Mouse (Mus musculus): ENCODE data around the gene Jup. TPM values are rescaled to one million over a fixed set of nuclear protein-coding genes. Genes with fewer than 3 reads are reported as not detected.

Gene Jup
- polyA plus RNA-seq, 1 experiment from 2014 or later: 309 TPM

- Histone ChIP-seq H3K27ac (no peak overlapping the region), H3K4me3 (no peak overlapping the region), H3K9ac (no peak overlapping the region), H3K9me3 (no peaks in the 10 kb centered on the region), H3K4me2 (no peak overlapping the region), H3K4me1 (peaks cover 35% of the 10 kb centered on the region), H3K27me3 (no peaks in the 10 kb centered on the region), H3K36me3 (peaks cover 45% of the 10 kb centered on the region)
- ATAC-seq (ENCODE audit: insufficient number of reproducible peaks, low FRiP score, low TSS enrichment, low read depth): no peak
- 89% methylated on average over 3 of the region's 3 CpGs for WGBS
Observed at GRCm38 (mm10) chr11:100385016-100385415, 12.5 kb downstream of the Jup start.

DNA sequence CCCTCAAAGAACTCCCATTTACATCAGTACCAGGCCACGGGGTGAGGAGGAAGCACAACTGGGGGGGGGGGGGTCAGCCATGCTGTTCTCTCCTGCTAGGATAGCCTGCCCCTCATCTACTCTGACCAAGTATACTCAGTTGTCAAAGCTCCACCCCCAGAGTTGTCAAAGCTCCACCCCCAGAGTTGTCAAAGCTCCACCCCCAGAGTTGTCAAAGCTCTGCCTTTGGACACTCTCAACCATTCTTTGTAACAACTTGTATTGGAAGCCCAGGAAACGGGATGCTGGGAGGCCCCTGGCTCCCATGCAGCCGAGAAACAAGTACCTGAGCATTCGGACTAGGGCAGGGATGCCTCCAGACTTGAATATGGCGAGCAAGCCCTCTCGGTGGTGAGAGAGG lies 14.9 kb downstream of the Jup start:
- no peak for ATAC-seq (ENCODE audit: insufficient number of reproducible peaks, low FRiP score, low TSS enrichment, low read depth)
- H3K4me1 ChIP-seq: peaks cover 17% of the 10 kb centered on the region
- no peaks in the 10 kb centered on the region for H3K9me3 ChIP-seq
- H3K4me3 ChIP-seq: no peak overlapping the region
- WGBS: 80% methylated on average over 6 of the region's 6 CpGs
- H3K4me2 ChIP-seq: no peak overlapping the region
- no peak overlapping the region for H3K27ac ChIP-seq
- no peak overlapping the region for H3K9ac ChIP-seq
- peaks cover 66% of the 10 kb centered on the region for H3K36me3 ChIP-seq
- no peaks in the 10 kb centered on the region for H3K27me3 ChIP-seq

- no peak for ATAC-seq (ENCODE audit: insufficient number of reproducible peaks, low FRiP score, low TSS enrichment, low read depth)
- Histone ChIP-seq H3K27ac (no peak overlapping the region), H3K9ac (no peak overlapping the region), H3K4me2 (no peak overlapping the region), H3K4me3 (no peak overlapping the region), H3K36me3 (peaks cover 72% of the 10 kb centered on the region), H3K27me3 (no peaks in the 10 kb centered on the region), H3K4me1 (no peaks in the 10 kb centered on the region; the same call in 1 of the 2 replicates), H3K9me3 (no peaks in the 10 kb centered on the region)
- 86% methylated on average over 4 of the region's 4 CpGs for WGBS
Observed at GRCm38 (mm10) chr11:100379311-100379710, 18.3 kb downstream of the Jup start.

DNA sequence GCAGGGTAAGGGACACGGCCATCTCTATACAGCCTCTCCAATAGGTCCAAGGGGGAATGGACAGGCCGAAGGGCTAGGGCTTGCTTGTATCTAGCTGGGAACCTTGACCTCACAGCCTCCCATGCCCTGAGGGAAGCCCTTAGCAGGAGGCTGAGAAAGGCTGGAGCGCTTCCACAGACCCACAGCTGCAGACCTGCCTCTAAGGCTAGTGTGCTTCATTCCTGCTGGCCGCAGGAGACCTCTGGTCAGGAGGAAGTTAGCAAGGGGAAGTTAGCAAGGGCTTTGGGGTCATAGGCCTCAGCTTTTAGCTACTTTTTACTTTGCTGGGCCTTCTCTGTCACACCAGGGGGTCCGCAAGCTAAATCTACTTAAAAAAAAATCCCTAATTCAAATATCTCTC lies 19.1 kb downstream of the Jup start:
- WGBS: 83% methylated on average over 5 of the region's 5 CpGs
- H3K4me3 ChIP-seq: no peak overlapping the region
- no peak overlapping the region for H3K4me2 ChIP-seq
- no peak overlapping the region for H3K27ac ChIP-seq
- peaks cover 75% of the 10 kb centered on the region for H3K36me3 ChIP-seq
- ATAC-seq (ENCODE audit: insufficient number of reproducible peaks, low FRiP score, low TSS enrichment, low read depth): no peak
- no peak overlapping the region for H3K9ac ChIP-seq
- H3K9me3 ChIP-seq: no peaks in the 10 kb centered on the region
- no peaks in the 10 kb centered on the region for H3K27me3 ChIP-seq
- H3K4me1 ChIP-seq: no peaks in the 10 kb centered on the region; the same call in 1 of the 2 replicates

DNA sequence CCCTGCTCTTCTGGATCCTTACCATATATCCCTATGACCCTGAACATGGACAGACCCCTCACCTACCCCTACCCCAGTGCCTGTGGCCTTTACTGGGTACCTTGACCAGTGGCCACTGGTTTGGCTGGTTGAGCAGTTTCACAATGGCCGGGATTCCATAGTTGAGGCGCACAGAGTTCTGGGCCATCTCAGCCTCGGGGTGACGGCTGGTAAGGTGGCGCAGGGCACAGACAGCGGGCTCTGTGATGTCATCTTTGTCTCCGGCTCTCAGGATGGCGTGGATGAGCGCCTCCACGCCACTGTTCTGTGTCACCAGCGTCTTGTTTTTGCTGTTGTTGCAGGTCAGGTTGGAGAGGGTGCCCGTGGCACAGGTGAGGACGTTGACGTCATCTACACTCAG lies 19.6 kb downstream of the Jup start:
- no peaks in the 10 kb centered on the region for H3K9me3 ChIP-seq
- 95% methylated on average over 14 of the region's 14 CpGs for WGBS

DNA sequence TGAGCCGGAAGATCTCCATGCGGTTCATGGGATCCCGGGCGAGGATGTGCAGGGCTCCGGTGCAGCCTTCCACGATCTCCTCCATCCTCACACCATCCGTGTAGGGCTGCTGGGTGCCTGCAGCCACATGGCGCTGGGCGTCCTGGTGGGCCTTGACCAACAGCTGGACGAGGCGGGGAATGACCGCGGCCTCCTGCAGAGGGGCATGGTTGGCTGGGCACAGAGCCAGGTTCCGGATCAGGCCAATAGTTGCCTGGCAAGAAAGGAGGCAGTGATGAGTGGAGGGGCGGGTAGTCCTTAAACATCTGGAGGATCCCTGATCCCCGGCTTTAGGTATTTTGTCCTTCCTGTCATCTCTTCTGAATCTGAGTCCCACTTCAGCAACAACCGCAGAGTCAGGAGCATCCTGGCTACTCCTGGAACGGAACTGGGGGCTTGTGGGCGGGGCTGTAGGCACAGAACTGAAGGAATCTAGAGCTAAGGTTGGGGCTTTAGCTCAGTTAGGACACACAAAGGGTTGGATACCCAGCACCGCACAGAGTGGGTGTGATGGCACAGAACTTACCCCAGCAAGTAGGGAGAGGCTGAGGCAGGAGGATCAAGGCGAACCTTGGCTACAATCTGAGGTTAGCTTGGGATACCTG lies 20.7 kb downstream of the Jup start:
- Histone ChIP-seq H3K9me3 (no peaks in the 10 kb centered on the region), H3K4me3 (no peak overlapping the region), H3K9ac (no peak overlapping the region), H3K27me3 (no peaks in the 10 kb centered on the region), H3K27ac (no peak overlapping the region), H3K4me2 (no peak overlapping the region), H3K4me1 (no peaks in the 10 kb centered on the region; the same call in 1 of the 2 replicates), H3K36me3 (peaks cover 78% of the 10 kb centered on the region)
- WGBS: 88% methylated on average over 21 of the region's 21 CpGs
- no peak for ATAC-seq (ENCODE audit: insufficient number of reproducible peaks, low FRiP score, low TSS enrichment, low read depth)

More for the DNA sequence above, 19.6 kb downstream of the Jup start:
- no peak overlapping the region for H3K4me3 ChIP-seq
- no peaks in the 10 kb centered on the region; the same call in 1 of the 2 replicates for H3K4me1 ChIP-seq
- ATAC-seq (ENCODE audit: insufficient number of reproducible peaks, low FRiP score, low TSS enrichment, low read depth): no peak
- H3K4me2 ChIP-seq: no peak overlapping the region
- no peak overlapping the region for H3K9ac ChIP-seq
- H3K36me3 ChIP-seq: peaks cover 75% of the 10 kb centered on the region
- H3K27me3 ChIP-seq: no peaks in the 10 kb centered on the region
- H3K27ac ChIP-seq: no peak overlapping the region

GRCm38 (mm10) chr11:100376005-100376404 lies 21.6 kb downstream of the Jup start:
- H3K9ac ChIP-seq: no peak overlapping the region
- peaks cover 81% of the 10 kb centered on the region for H3K36me3 ChIP-seq
- WGBS: 63% methylated on average over 4 of the region's 4 CpGs

DNA sequence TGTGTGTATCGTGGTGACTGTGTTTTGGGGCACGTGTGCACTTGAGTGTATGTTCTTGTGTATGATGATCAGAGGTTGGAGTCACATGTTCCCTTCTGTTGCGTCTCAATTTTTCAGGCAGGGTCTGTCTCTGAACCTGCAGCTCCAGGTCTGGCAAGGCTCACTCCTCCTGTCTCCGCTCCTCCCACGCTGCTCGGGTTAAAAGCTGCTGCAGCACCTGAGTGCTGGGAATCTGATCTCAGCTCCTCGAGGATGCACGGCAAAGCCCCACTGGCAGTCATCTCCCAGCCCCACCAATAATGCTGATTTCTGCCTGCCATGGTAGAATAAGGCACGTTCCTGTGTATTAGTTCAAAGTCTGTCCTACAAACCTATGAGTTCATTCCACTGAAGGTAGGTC lies 22.4 kb downstream of the Jup start:
- H3K9ac ChIP-seq: no peak overlapping the region
- H3K4me2 ChIP-seq: no peak overlapping the region
- peaks cover 79% of the 10 kb centered on the region for H3K36me3 ChIP-seq
- H3K27ac ChIP-seq: no peak overlapping the region
- no peaks in the 10 kb centered on the region; the same call in 1 of the 2 replicates for H3K4me1 ChIP-seq
- 78% methylated on average over 9 of the region's 9 CpGs for WGBS
- no peaks in the 10 kb centered on the region for H3K9me3 ChIP-seq
- H3K27me3 ChIP-seq: no peaks in the 10 kb centered on the region
- no peak for ATAC-seq (ENCODE audit: insufficient number of reproducible peaks, low FRiP score, low TSS enrichment, low read depth)
- no peak overlapping the region for H3K4me3 ChIP-seq

More at GRCm38 (mm10) chr11:100376005-100376404, 21.6 kb downstream of the Jup start:
- Histone ChIP-seq H3K4me2 (no peak overlapping the region), H3K9me3 (no peaks in the 10 kb centered on the region), H3K27me3 (no peaks in the 10 kb centered on the region), H3K4me1 (no peaks in the 10 kb centered on the region; the same call in 1 of the 2 replicates), H3K27ac (no peak overlapping the region), H3K4me3 (no peak overlapping the region)
- ATAC-seq (ENCODE audit: insufficient number of reproducible peaks, low FRiP score, low TSS enrichment, low read depth): no peak

DNA sequence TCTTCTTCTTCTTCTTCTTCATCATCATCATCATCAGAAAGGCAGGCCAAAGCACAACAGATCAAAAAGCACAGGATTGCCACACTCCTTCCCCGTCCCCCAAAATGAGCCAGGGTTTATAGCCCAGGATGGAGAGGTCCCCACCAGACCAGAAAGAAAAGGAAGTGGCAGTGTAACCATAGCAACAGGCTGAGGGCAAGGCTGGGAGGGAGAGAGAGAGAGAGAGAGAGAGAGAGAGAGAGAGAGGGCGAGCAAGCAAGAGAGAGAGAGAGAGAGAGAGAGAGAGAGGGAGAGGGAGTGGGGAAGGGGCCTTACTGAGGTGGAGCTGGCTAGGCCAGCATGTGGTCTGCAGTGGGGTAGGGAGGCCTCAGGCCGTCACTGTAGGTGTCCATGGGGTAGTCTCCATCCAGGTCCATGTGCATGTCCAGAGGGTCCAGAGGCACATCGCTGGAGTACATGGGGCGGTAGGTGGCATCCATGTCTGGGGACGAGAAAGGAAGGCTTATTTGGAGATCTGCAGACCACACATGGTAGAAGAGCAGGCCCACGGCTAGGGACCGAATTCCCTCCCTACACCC lies 25.5 kb downstream of the Jup start:
- Histone ChIP-seq H3K27me3 (no peaks in the 10 kb centered on the region), H3K4me2 (no peak overlapping the region), H3K36me3 (peaks cover 63% of the 10 kb centered on the region), H3K9ac (no peak overlapping the region), H3K9me3 (no peaks in the 10 kb centered on the region), H3K4me3 (no peak overlapping the region), H3K27ac (no peak overlapping the region), H3K4me1 (no peaks in the 10 kb centered on the region; the same call in 1 of the 2 replicates)
- ATAC-seq (ENCODE audit: insufficient number of reproducible peaks, low FRiP score, low TSS enrichment, low read depth): no peak
- WGBS: 72% methylated on average over 8 of the region's 8 CpGs

DNA sequence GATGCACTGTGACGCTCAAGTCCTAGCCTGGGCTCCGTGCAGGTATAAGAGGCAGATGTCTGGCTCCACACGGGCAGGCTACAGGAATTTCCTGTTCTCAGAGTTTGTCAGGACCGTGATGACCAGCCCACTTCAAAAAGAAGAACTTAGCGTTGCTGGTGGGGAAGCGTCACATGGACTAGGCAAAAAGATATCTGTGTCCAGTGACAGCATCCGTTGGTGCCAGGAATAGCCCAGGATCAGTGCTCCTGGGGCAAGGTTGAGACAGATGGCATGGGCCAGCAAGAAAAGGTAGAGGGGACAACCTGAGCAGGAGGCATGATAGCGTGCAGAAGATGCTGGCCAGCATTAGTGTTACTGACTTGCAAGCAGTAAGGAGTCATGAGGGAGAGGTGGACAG lies 27.7 kb downstream of the Jup start:
- no peak overlapping the region for H3K4me2 ChIP-seq
- H3K27me3 ChIP-seq: no peaks in the 10 kb centered on the region
- H3K9ac ChIP-seq: no peak overlapping the region
- peaks cover 49% of the 10 kb centered on the region for H3K36me3 ChIP-seq
- no peaks in the 10 kb centered on the region for H3K9me3 ChIP-seq
- ATAC-seq (ENCODE audit: insufficient number of reproducible peaks, low FRiP score, low TSS enrichment, low read depth): no peak
- H3K4me1 ChIP-seq: no peaks in the 10 kb centered on the region; the same call in 1 of the 2 replicates
- H3K27ac ChIP-seq: no peak overlapping the region
- 69% methylated on average over 8 of the region's 8 CpGs for WGBS
- no peak overlapping the region for H3K4me3 ChIP-seq

DNA sequence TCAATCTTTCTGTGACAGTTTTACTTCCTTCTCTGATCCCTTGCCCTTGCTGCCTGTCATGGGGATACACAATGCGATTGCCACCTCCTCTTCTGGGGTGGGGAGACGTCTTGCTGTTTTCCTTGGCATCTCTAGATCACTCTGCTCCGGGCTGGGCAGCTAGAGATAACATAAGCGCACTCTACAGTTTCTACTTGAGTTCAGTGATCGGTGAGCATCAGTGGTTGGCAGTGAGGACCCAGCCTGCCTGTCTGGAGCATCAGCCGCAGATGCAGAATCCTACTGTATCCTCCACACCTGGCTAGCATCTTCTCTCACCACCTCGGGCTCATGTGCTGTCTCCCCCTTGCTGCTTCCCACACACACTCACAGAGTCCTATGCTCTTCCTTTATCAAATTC lies 28.4 kb downstream of the Jup start:
- Histone ChIP-seq H3K4me1 (no peaks in the 10 kb centered on the region; the same call in 1 of the 2 replicates), H3K27me3 (no peaks in the 10 kb centered on the region), H3K36me3 (peaks cover 46% of the 10 kb centered on the region), H3K4me3 (no peak overlapping the region), H3K9ac (no peak overlapping the region), H3K4me2 (no peak overlapping the region), H3K27ac (no peak overlapping the region), H3K9me3 (no peaks in the 10 kb centered on the region)
- no peak for ATAC-seq (ENCODE audit: insufficient number of reproducible peaks, low FRiP score, low TSS enrichment, low read depth)
- 62% methylated on average over 7 of the region's 7 CpGs for WGBS

- no peak overlapping the region for H3K4me2 ChIP-seq
- H3K36me3 ChIP-seq: no peaks in the 10 kb centered on the region
- 16% methylated on average over 12 of the region's 12 CpGs for WGBS
Observed at GRCm38 (mm10) chr11:100362979-100363562, 34.5 kb downstream of the Jup start.

More at GRCm38 (mm10) chr11:100362979-100363562, 34.5 kb downstream of the Jup start:
- H3K4me3 ChIP-seq: no peak overlapping the region
- H3K27ac ChIP-seq: no peak overlapping the region
- H3K4me1 ChIP-seq: peaks cover 6% of the 10 kb centered on the region
- peaks cover 23% of the 10 kb centered on the region for H3K27me3 ChIP-seq
- no peaks in the 10 kb centered on the region for H3K9me3 ChIP-seq
- no peak for ATAC-seq (ENCODE audit: insufficient number of reproducible peaks, low FRiP score, low TSS enrichment, low read depth)
- H3K9ac ChIP-seq: no peak overlapping the region
